Mouse (Mus musculus) kidney, adult 2 months (tissue): ENCODE results near the gene Smok3b.

Experiments used
- CTCF ChIP-seq: fragments of 200-500 bp; conservative IDR thresholded peaks from 2 replicates; pipeline ENCODE4 v1.5.1; 2011; ENCODE audit warnings: low read depth, mild to moderate bottlenecking, control low read depth, low read length, moderate library complexity, mixed read lengths; ENCODE audit not compliant: insufficient read depth, insufficient read length
- POLR2A ChIP-seq: fragments of 200-500 bp; IDR thresholded peaks from one replicate; pipeline ENCODE4 v1.6.1; 2011; ENCODE audit warnings: low read depth, low read length, control low read depth

DNA sequence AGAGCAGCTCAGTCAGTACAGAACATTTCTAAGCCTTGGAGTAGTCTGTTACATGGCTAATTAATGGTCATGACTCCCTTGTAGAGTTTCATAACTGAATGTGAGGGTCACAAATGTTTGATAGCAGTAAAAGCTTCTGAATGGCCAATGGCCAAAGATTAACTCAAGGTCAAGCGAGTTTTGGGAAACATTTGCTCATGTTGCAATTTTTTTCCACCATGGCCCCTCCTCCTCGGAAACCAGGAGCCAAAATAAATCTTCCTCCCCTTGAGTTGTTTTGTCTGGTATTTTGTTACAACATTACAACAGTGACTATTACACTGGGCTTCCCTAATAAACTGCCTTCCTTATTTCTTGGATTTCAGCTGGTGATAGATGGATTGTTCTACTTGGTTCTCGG is 54.5 kb downstream of the Smok3b start:
- TF ChIP-seq CTCF (no peak), POLR2A (no peak)
